Mouse (Mus musculus) ES-E14 (cell line): ENCODE measurements at regions not wholly inside any gene's neighbourhood (a gene's known extent, or its start where the extent isn't known, plus 50 kb on each side); places are given as distances from the start of the nearest gene placed in this dataset.

Experiments
- DNase-seq: peaks from one replicate; pipeline ENCODE4 v3.0.0-alpha.2; 2013; ENCODE audit warnings: low read depth, low spot score
- H3K27ac ChIP-seq: 2 replicates; pipeline ENCODE4 v1.5.1; 2012; ENCODE audit warnings: low read depth, mild to moderate bottlenecking, low read length, moderate library complexity, mixed read lengths; ENCODE audit not compliant: poor library complexity, insufficient read depth, severe bottlenecking
- H3K36me3 ChIP-seq: 2 replicates; pipeline ENCODE4 v1.6.1; 2012; ENCODE audit warnings: mild to moderate bottlenecking, low read length, moderate library complexity, mixed read lengths; ENCODE audit not compliant: control insufficient read depth, poor library complexity, insufficient read depth, severe bottlenecking
- H3K4me1 ChIP-seq, 2 experiments: fragments of 150-350 bp in 1 of 2; sonication (generic) in 1 of 2; 2 replicates each; pipeline ENCODE4 v1.6.1; 2012; ENCODE audit warnings: low read length in 2 of 2, mild to moderate bottlenecking in 1 of 2, mixed read lengths in 1 of 2; ENCODE audit not compliant: control insufficient read depth in 2 of 2, insufficient read depth in 2 of 2, poor library complexity in 1 of 2
- H3K4me3 ChIP-seq, 2 experiments: fragments of 150-350 bp in 1 of 2; sonication (generic) in 1 of 2; 2 replicates each; pipeline ENCODE4 v1.5.1; 2012; ENCODE audit warnings: low read length in 2 of 2, low read depth in 1 of 2, mild to moderate bottlenecking in 1 of 2, mixed read lengths in 1 of 2; ENCODE audit not compliant: insufficient read depth in 1 of 2, poor library complexity in 1 of 2, severe bottlenecking in 1 of 2
- H3K9ac ChIP-seq: 2 replicates; pipeline ENCODE4 v1.6.1; 2012; ENCODE audit warnings: low read depth, mild to moderate bottlenecking, low read length, mixed read lengths; ENCODE audit not compliant: poor library complexity, insufficient read depth, severe bottlenecking
- H3K9me3 ChIP-seq: fragments of 150-350 bp; sonication (generic); 2 replicates; pipeline ENCODE4 v1.6.1; 2012; ENCODE audit warnings: low read depth, mild to moderate bottlenecking, low read length; ENCODE audit not compliant: control insufficient read depth, insufficient read depth
- CHD2 ChIP-seq: IDR thresholded peaks from 2 replicates; pipeline ENCODE4 v1.6.1; 2014; ENCODE audit warnings: mild to moderate bottlenecking, low read depth, low read length, inconsistent platforms
- HCFC1 ChIP-seq: IDR thresholded peaks from 2 replicates; pipeline ENCODE4 v1.6.1; 2012; ENCODE audit warnings: low read length, inconsistent platforms, borderline replicate concordance; ENCODE audit not compliant: insufficient read depth
- MAFK ChIP-seq: IDR thresholded peaks from 2 replicates; pipeline ENCODE4 v1.6.1; 2014; ENCODE audit warnings: mild to moderate bottlenecking, low read depth, low read length, inconsistent platforms; ENCODE audit not compliant: insufficient read depth
- ZC3H11A ChIP-seq: IDR thresholded peaks from 2 replicates; pipeline ENCODE4 v1.6.1; 2012; ENCODE audit warnings: low read depth, mild to moderate bottlenecking, inconsistent platforms, low read length, borderline replicate concordance
- ZNF384 ChIP-seq: IDR thresholded peaks from 2 replicates; pipeline ENCODE4 v1.6.1; 2012; ENCODE audit warnings: low read depth, low read length, inconsistent platforms
- in situ Hi-C, 2 experiments: fragments of 600-800 bp; cut with MboI; formaldehyde crosslinking; loops; one replicate each; pipeline ENCODE4 v1.15.1; 2025; ENCODE audit warnings: low sequenced_read_pairs in 2 of 2, inconsistent platforms in 1 of 2; ENCODE audit not compliant: unreplicated experiment in 2 of 2

GRCm38 (mm10) chr3:61580252-61580651, 214.5 kb upstream of the B430305J03Rik start:
- Histone ChIP-seq H3K27ac (no peak overlapping the region), H3K9ac (no peak overlapping the region), H3K36me3 (no peaks in the 10 kb centered on the region), H3K4me3 (no peak overlapping the region), H3K9me3 (no peaks in the 10 kb centered on the region), H3K4me1 (no peaks in the 10 kb centered on the region)
- TF ChIP-seq ZNF384 (no peak), MAFK (no peak), HCFC1 (no peak), ZC3H11A (no peak), CHD2 (no peak)
- in situ Hi-C loops, result no loop called here
- DNase-seq, result no peak

GRCm38 (mm10) chr3:61537113-61537512, 171.4 kb upstream of the B430305J03Rik start:
- DNase-seq, result no peak
- TF ChIP-seq MAFK, result no peak
- no peak for TF ChIP-seq ZNF384
- TF ChIP-seq CHD2, result no peak
- no peak for TF ChIP-seq HCFC1
- no peak for TF ChIP-seq ZC3H11A
- Histone ChIP-seq H3K9me3 (no peaks in the 10 kb centered on the region), H3K4me1 (no peaks in the 10 kb centered on the region), H3K4me3 (no peak overlapping the region), H3K9ac (no peak overlapping the region), H3K36me3 (no peaks in the 10 kb centered on the region), H3K27ac (no peak overlapping the region)
- in situ Hi-C loops, result no loop called here

- Histone ChIP-seq H3K9me3 (no peaks in the 10 kb centered on the region), H3K27ac (no peak overlapping the region), H3K36me3 (no peaks in the 10 kb centered on the region), H3K9ac (no peak overlapping the region), H3K4me1 (no peaks in the 10 kb centered on the region), H3K4me3 (no peak overlapping the region)
- in situ Hi-C loops, result no loop called here
- DNase-seq, result no peak
- TF ChIP-seq CHD2 (no peak), HCFC1 (no peak), ZNF384 (no peak), MAFK (no peak), ZC3H11A (no peak)
Observed at GRCm38 (mm10) chr3:61535751-61536150, 170.0 kb upstream of the B430305J03Rik start.

- H3K4me1 ChIP-seq, result no peaks in the 10 kb centered on the region
- DNase-seq, result no peak
- no peak overlapping the region for H3K9ac ChIP-seq
- no peak overlapping the region for H3K27ac ChIP-seq
- no peaks in the 10 kb centered on the region for H3K36me3 ChIP-seq
- no peak overlapping the region for H3K4me3 ChIP-seq
- in situ Hi-C loops, result no loop called here
- TF ChIP-seq CHD2 (no peak), HCFC1 (no peak), ZNF384 (no peak), MAFK (no peak), ZC3H11A (no peak)
- H3K9me3 ChIP-seq, result no peaks in the 10 kb centered on the region
Observed at GRCm38 (mm10) chr3:61503178-61503577, 137.4 kb upstream of the B430305J03Rik start.

- Histone ChIP-seq H3K4me3 (no peak overlapping the region), H3K4me1 (no peaks in the 10 kb centered on the region), H3K9me3 (no peaks in the 10 kb centered on the region), H3K27ac (no peak overlapping the region), H3K9ac (no peak overlapping the region), H3K36me3 (no peaks in the 10 kb centered on the region)
- DNase-seq, result no peak
- no peak for TF ChIP-seq MAFK
- in situ Hi-C loops, result loop anchor here in 1 of 2 experiments (25.0 kb wide), 1 partner anchor 342 kb away; no protein-coding TSS in a partner anchor
Observed at GRCm38 (mm10) chr3:61494835-61495234, 129.1 kb upstream of the B430305J03Rik start.
